Mouse (Mus musculus) CH12.LX (cell line): Measurements from ENCODE around the gene Gm20715. TPM values are rescaled to one million over a fixed set of nuclear protein-coding genes. Genes with fewer than 3 reads are reported as not detected.
A peak's percentile ranks its signal among the peaks of the same experiment; 100 is the strongest.

Experiments
- DNase-seq: peaks from one replicate; pipeline ENCODE4 v3.0.0-alpha.2; 2013; ENCODE audit errors: extremely low read depth
- H3K27ac ChIP-seq: 2 replicates; pipeline ENCODE4 v1.5.1; 2012; ENCODE audit warnings: low read depth, mild to moderate bottlenecking, control low read depth, moderate library complexity; ENCODE audit not compliant: insufficient read depth
- H3K27me3 ChIP-seq: replicated peaks from 2 replicates; pipeline ENCODE3; 2012; ENCODE audit warnings: inconsistent platforms
- H3K36me3 ChIP-seq, 2 experiments: replicated peaks in 1 of 2; 2 replicates each; pipeline versions ENCODE3 to v1.6.1; 2012; ENCODE audit warnings: inconsistent platforms in 1 of 2, low read length in 1 of 2, mild to moderate bottlenecking in 1 of 2, mixed read lengths in 1 of 2, moderate library complexity in 1 of 2; ENCODE audit not compliant: control insufficient read depth in 1 of 2, insufficient read depth in 1 of 2
- H3K4me1 ChIP-seq, 2 experiments: 2 replicates each; pipeline ENCODE4 v1.6.1; 2012; ENCODE audit warnings: inconsistent platforms in 1 of 2, moderate library complexity in 1 of 2; ENCODE audit not compliant: insufficient read depth in 2 of 2, control insufficient read depth in 1 of 2
- H3K4me2 ChIP-seq: 2 replicates; pipeline ENCODE4 v1.6.1; 2012; ENCODE audit warnings: low read depth, mild to moderate bottlenecking, control low read depth; ENCODE audit not compliant: poor library complexity, insufficient read depth, severe bottlenecking
- H3K4me3 ChIP-seq, 3 experiments: fragments of 150-350 bp in 1 of 3; sonication (generic) in 1 of 3; replicated peaks in 1 of 3; 2 replicates each; pipeline versions ENCODE3 to v1.5.1; 2011 to 2012; ENCODE audit warnings: low read depth in 2 of 3, low read length in 2 of 3, mild to moderate bottlenecking in 2 of 3, moderate library complexity in 2 of 3, control low read depth in 1 of 3, improper control_type of control experiment in 1 of 3, inconsistent platforms in 1 of 3, mixed read lengths in 1 of 3; ENCODE audit not compliant: poor library complexity in 1 of 3
- H3K79me2 ChIP-seq: replicated peaks from 2 replicates; pipeline ENCODE4 v1.6.1; 2012; ENCODE audit warnings: mild to moderate bottlenecking, moderate library complexity; ENCODE audit not compliant: control insufficient read depth, poor library complexity, insufficient read depth, severe bottlenecking; ENCODE audit errors: extremely low read depth
- H3K9ac ChIP-seq: 2 replicates; pipeline ENCODE4 v1.6.1; 2012; ENCODE audit warnings: low read depth, mild to moderate bottlenecking, control low read depth, moderate library complexity; ENCODE audit not compliant: insufficient read depth
- H3K9me3 ChIP-seq: replicated peaks from 2 replicates; pipeline ENCODE3; 2012; ENCODE audit warnings: low read length, inconsistent platforms, mixed read lengths
- BHLHE40 ChIP-seq: IDR thresholded peaks from 2 replicates; pipeline ENCODE4 v1.6.1; 2011; ENCODE audit warnings: mild to moderate bottlenecking, low read depth, low read length, improper control_type of control experiment
- CHD1 ChIP-seq: IDR thresholded peaks from 2 replicates; pipeline ENCODE4 v1.6.1; 2012; ENCODE audit warnings: low read depth, low read length, improper control_type of control experiment, inconsistent platforms
- CHD2 ChIP-seq: IDR thresholded peaks from 2 replicates; pipeline ENCODE4 v1.6.1; 2011; ENCODE audit warnings: low read length, improper control_type of control experiment
- CTCF ChIP-seq, 2 experiments: IDR thresholded peaks in 1 of 2; conservative IDR thresholded peaks in 1 of 2; 2 replicates each; pipeline ENCODE4 v1.5.1; 2011 to 2012; ENCODE audit warnings: low read depth in 2 of 2, low read length in 2 of 2, improper control_type of control experiment in 1 of 2, inconsistent platforms in 1 of 2, mild to moderate bottlenecking in 1 of 2, moderate library complexity in 1 of 2
- E2F4 ChIP-seq: IDR thresholded peaks from 2 replicates; pipeline ENCODE4 v1.6.1; 2011; ENCODE audit warnings: low read depth, low read length, improper control_type of control experiment; ENCODE audit not compliant: insufficient replicate concordance
- ELF1 ChIP-seq: IDR thresholded peaks from 2 replicates; pipeline ENCODE4 v1.6.1; 2014; ENCODE audit warnings: low read depth, mild to moderate bottlenecking, inconsistent platforms, low read length, improper control_type of control experiment
- EP300 ChIP-seq: IDR thresholded peaks from 2 replicates; pipeline ENCODE4 v1.6.1; 2011; ENCODE audit warnings: low read length, improper control_type of control experiment
- ETS1 ChIP-seq: conservative IDR thresholded peaks from 2 replicates; pipeline ENCODE4 v1.6.1; 2012; ENCODE audit warnings: low read depth, mild to moderate bottlenecking, inconsistent platforms, low read length, improper control_type of control experiment, moderate library complexity
- GABPA ChIP-seq: IDR thresholded peaks from 2 replicates; pipeline ENCODE4 v1.6.1; 2012; ENCODE audit warnings: low read depth, low read length, improper control_type of control experiment, inconsistent platforms; ENCODE audit not compliant: insufficient replicate concordance
- HCFC1 ChIP-seq: IDR thresholded peaks from 2 replicates; pipeline ENCODE4 v1.6.1; 2012; ENCODE audit warnings: low read depth, mild to moderate bottlenecking, inconsistent platforms, low read length, improper control_type of control experiment
- IRF4 ChIP-seq: IDR thresholded peaks from 2 replicates; pipeline ENCODE4 v1.6.1; 2014; ENCODE audit warnings: low read depth, mild to moderate bottlenecking, inconsistent platforms, low read length, improper control_type of control experiment
- JUN ChIP-seq: IDR thresholded peaks from 2 replicates; pipeline ENCODE4 v1.6.1; 2011; ENCODE audit warnings: low read depth, mild to moderate bottlenecking, low read length, improper control_type of control experiment, moderate library complexity; ENCODE audit not compliant: insufficient read depth
- JUND ChIP-seq: conservative IDR thresholded peaks from 2 replicates; pipeline ENCODE4 v1.6.1; 2011; ENCODE audit warnings: low read depth, low read length, improper control_type of control experiment
- KAT2A ChIP-seq: IDR thresholded peaks from 2 replicates; pipeline ENCODE4 v1.6.1; 2012; ENCODE audit warnings: low read length, improper control_type of control experiment, inconsistent platforms; ENCODE audit not compliant: insufficient replicate concordance
- MAFK ChIP-seq: IDR thresholded peaks from 2 replicates; pipeline ENCODE4 v1.6.1; 2011; ENCODE audit warnings: low read length, improper control_type of control experiment; ENCODE audit not compliant: insufficient replicate concordance
- MAX ChIP-seq: IDR thresholded peaks from 2 replicates; pipeline ENCODE4 v1.6.1; 2011; ENCODE audit warnings: low read length, improper control_type of control experiment
- MAZ ChIP-seq: IDR thresholded peaks from 2 replicates; pipeline ENCODE4 v1.6.1; 2012; ENCODE audit warnings: low read depth, mild to moderate bottlenecking, inconsistent platforms, low read length, improper control_type of control experiment, moderate library complexity
- MEF2A ChIP-seq: IDR thresholded peaks from 2 replicates; pipeline ENCODE4 v1.6.1; 2014; ENCODE audit warnings: low read depth, mild to moderate bottlenecking, inconsistent platforms, low read length, improper control_type of control experiment, borderline replicate concordance
- MXI1 ChIP-seq: IDR thresholded peaks from 2 replicates; pipeline ENCODE4 v1.6.1; 2011; ENCODE audit warnings: mild to moderate bottlenecking, low read depth, low read length, improper control_type of control experiment
- MYC ChIP-seq: IDR thresholded peaks from 2 replicates; pipeline ENCODE4 v1.6.1; 2011; ENCODE audit warnings: low read depth, mild to moderate bottlenecking, improper control_type of control experiment, low read length
- NELFE ChIP-seq: IDR thresholded peaks from 2 replicates; pipeline ENCODE4 v1.6.1; 2011; ENCODE audit warnings: low read depth, low read length, improper control_type of control experiment
- NRF1 ChIP-seq: IDR thresholded peaks from 2 replicates; pipeline ENCODE4 v1.6.1; 2014; ENCODE audit warnings: low read depth, mild to moderate bottlenecking, inconsistent platforms, low read length, improper control_type of control experiment, moderate library complexity
- PAX5 ChIP-seq: IDR thresholded peaks from 2 replicates; pipeline ENCODE4 v1.6.1; 2012; ENCODE audit warnings: low read length, inconsistent platforms, mixed read lengths
- POLR2A ChIP-seq: IDR thresholded peaks from 2 replicates; pipeline ENCODE4 v1.6.1; 2011; ENCODE audit warnings: low read depth, mild to moderate bottlenecking, improper control_type of control experiment, low read length
- POLR2AphosphoS2 ChIP-seq: IDR thresholded peaks from 2 replicates; pipeline ENCODE4 v1.6.1; 2011; ENCODE audit warnings: low read depth, low read length, improper control_type of control experiment
- RAD21 ChIP-seq: IDR thresholded peaks from 2 replicates; pipeline ENCODE4 v1.6.1; 2011; ENCODE audit warnings: low read depth, mild to moderate bottlenecking, low read length, improper control_type of control experiment, moderate library complexity
- RCOR1 ChIP-seq: conservative IDR thresholded peaks from 2 replicates; pipeline ENCODE4 v1.6.1; 2012; ENCODE audit warnings: low read depth, mild to moderate bottlenecking, inconsistent platforms, low read length, improper control_type of control experiment
- SIN3A ChIP-seq: IDR thresholded peaks from 2 replicates; pipeline ENCODE4 v1.6.1; 2012; ENCODE audit warnings: low read length, improper control_type of control experiment, inconsistent platforms
- SMC3 ChIP-seq: IDR thresholded peaks from 2 replicates; pipeline ENCODE4 v1.6.1; 2011; ENCODE audit warnings: low read depth, low read length, improper control_type of control experiment
- TBP ChIP-seq: conservative IDR thresholded peaks from 2 replicates; pipeline ENCODE4 v1.6.1; 2011; ENCODE audit warnings: low read depth, low read length, improper control_type of control experiment
- TCF12 ChIP-seq: IDR thresholded peaks from 2 replicates; pipeline ENCODE4 v1.6.1; 2014; ENCODE audit warnings: low read depth, mild to moderate bottlenecking, inconsistent platforms, low read length, improper control_type of control experiment
- UBTF ChIP-seq: IDR thresholded peaks from 2 replicates; pipeline ENCODE4 v1.6.1; 2012; ENCODE audit warnings: low read depth, mild to moderate bottlenecking, inconsistent platforms, low read length, improper control_type of control experiment, moderate library complexity
- USF1 ChIP-seq: IDR thresholded peaks from 2 replicates; pipeline ENCODE4 v1.6.1; 2014; ENCODE audit warnings: low read depth, mild to moderate bottlenecking, inconsistent platforms, low read length, improper control_type of control experiment
- USF2 ChIP-seq: conservative IDR thresholded peaks from 2 replicates; pipeline ENCODE4 v1.6.1; 2011; ENCODE audit warnings: low read depth, low read length, improper control_type of control experiment
- ZC3H11A ChIP-seq: IDR thresholded peaks from 2 replicates; pipeline ENCODE4 v1.6.1; 2012; ENCODE audit warnings: low read depth, mild to moderate bottlenecking, inconsistent platforms, low read length, improper control_type of control experiment
- ZKSCAN1 ChIP-seq: IDR thresholded peaks from 2 replicates; pipeline ENCODE4 v1.6.1; 2012; ENCODE audit warnings: low read depth, inconsistent platforms, low read length, improper control_type of control experiment, borderline replicate concordance
- ZMIZ1 ChIP-seq: IDR thresholded peaks from 2 replicates; pipeline ENCODE4 v1.6.1; 2012; ENCODE audit warnings: low read depth, mild to moderate bottlenecking, inconsistent platforms, low read length, improper control_type of control experiment
- ZNF384 ChIP-seq: IDR thresholded peaks from 2 replicates; pipeline ENCODE4 v1.6.1; 2012; ENCODE audit warnings: low read depth, low read length, improper control_type of control experiment, inconsistent platforms
- dilution Hi-C: fragments of 300-500 bp; cut with MboI; formaldehyde crosslinking; loops from 2 replicates; pipeline ENCODE4 v1.14.3; 2020; ENCODE audit warnings: low sequenced_read_pairs; ENCODE audit not compliant: extremely low pct_unique_long_range_greater_than_20kb, extremely low pct_ligation_motif_present
- in situ Hi-C: fragments of 300-500 bp; cut with MboI; formaldehyde crosslinking; loops from 3 replicates; pipeline ENCODE4 v1.14.3; 2019; ENCODE audit warnings: low sequenced_read_pairs, low pct_ligation_motif_present, low pct_unique_long_range_greater_than_20kb, mixed read lengths
- polyA plus RNA-seq: library from polyadenylated mRNA; unstranded; fragments of >175 nt; gene quantifications from 2 replicates; pipeline ENCODE4 v1.2.1, GENCODE M21; 2012; ENCODE audit warnings: low read depth; ENCODE audit not compliant: insufficient read length
- total RNA-seq, 2 experiments: library from RNA; depleted of rRNA; stranded (reverse); fragments of 300-350 nt in 1 of 2; fragments of >200 nt in 1 of 2; gene quantifications; 2 replicates each; pipeline ENCODE4 v1.2.3; 2012 to 2014

Gene Gm20715
- total and polyA plus RNA-seq, 3 experiments: not detected

GRCm38 (mm10) chr7:6383044-6383455 is 27.0 kb upstream of the Gm20715 start, which contains the start of gene Zfp28:
TSS of gene Zfp28 (plus strand) at chr7:6383295.
- Histone ChIP-seq H3K36me3 (peaks cover 0 to 1% of the 10 kb centered on the region in 2 experiments), H3K4me2 (peak within 1 kb of the TSS; percentile 64), H3K79me2 (no peaks in the 10 kb centered on the region), H3K9ac (peak within 1 kb of the TSS; percentile 25; the same call in 1 of the 2 replicates), H3K4me1 (peaks cover 0 to 11% of the 10 kb centered on the region in 2 experiments; a peak in 2 of 4 replicates), H3K27me3 (peaks cover 25% of the 10 kb centered on the region), H3K4me3 (peak within 1 kb of the TSS; percentile 37 to 57 (median 53)), H3K9me3 (no peaks in the 10 kb centered on the region), H3K27ac (no peak within 1 kb of the TSS)
- peak; percentile 91 for DNase-seq
- dilution Hi-C loops (no loop called here), in situ Hi-C loops (loop anchor here (25.0 kb wide), 2 partner anchors 96 to 904 kb away; partner anchors contain the start of genes Gm45844 and Zfp667)
- TF ChIP-seq NELFE (0 out of 2 replicates have a peak, but pooled peaks have one; percentile 22), KAT2A (peak; percentile 86; the same call in 1 of the 2 replicates), CHD2 (0 out of 2 replicates have a peak, but pooled peaks have one; percentile 30), ZNF384 (no peak), USF1 (no peak), BHLHE40 (peak; percentile 74), MAFK (no peak), SMC3 (no peak), ETS1 (no peak; the same call in 1 of the 2 replicates), PAX5 (no peak), MXI1 (peak; percentile 26; the same call in 1 of the 2 replicates), RAD21 (no peak), CHD1 (no peak), POLR2AphosphoS2 (no peak), IRF4 (peak; percentile 41; the same call in 1 of the 2 replicates), NRF1 (no peak), CTCF (conservative IDR thresholded peaks at IDR 0.05 in 1 of 2, IDR thresholded peaks at IDR 0.05 in 1 of 2; ENCODE audit: low read depth in 2 of 2, low read length in 2 of 2) (no peak), POLR2A (no peak), MAX (peak; percentile 46; the same call in 1 of the 2 replicates), JUN (no peak), EP300 (no peak), HCFC1 (peak; percentile 100), MEF2A (no peak), RCOR1 (no peak), E2F4 (peak; percentile 83; the same call in 1 of the 2 replicates), JUND (no peak), ZMIZ1 (no peak), SIN3A (peak; percentile 68; the same call in 1 of the 2 replicates), MAZ (no peak), MYC (no peak), TBP (no peak), GABPA (no peak; the same call in 1 of the 2 replicates), ZKSCAN1 (no peak), USF2 (no peak), TCF12 (no peak), ZC3H11A (no peak), ELF1 (peak; percentile 75), UBTF (no peak)
